Mouse (Mus musculus): ENCODE results near the gene Arl13b. TPM values are rescaled to one million over a fixed set of nuclear protein-coding genes. Genes with fewer than 3 reads are reported as not detected.

Arl13b gene
- total and polyA plus RNA-seq, 2 experiments = 1.3 to 12.6 TPM

DNA sequence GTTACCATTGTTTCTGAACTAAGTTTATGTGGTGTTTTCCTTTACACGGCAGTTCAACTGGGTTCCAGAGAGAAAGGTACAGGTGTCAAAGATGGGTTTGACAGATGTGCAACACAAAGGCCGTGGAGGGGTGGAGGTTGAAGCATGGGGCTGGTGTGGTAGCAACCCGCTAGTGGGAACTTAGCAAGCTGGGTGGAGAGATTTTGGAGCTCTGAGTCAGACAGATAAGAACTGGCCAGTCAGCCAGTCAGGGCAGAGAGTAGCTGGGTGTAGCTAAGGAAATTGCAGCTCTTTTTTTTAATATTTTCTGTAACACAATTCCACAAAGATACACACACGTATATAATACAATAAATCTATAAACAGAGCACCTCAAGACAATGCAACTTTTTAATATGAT, 36.0 kb downstream of the Arl13b start:
- no peaks in the 10 kb centered on the region for H3K4me1 ChIP-seq (ENCODE audit: control insufficient read depth, insufficient read depth, low read length)
- no peak overlapping the region for H3K27ac ChIP-seq (replicated peaks; ENCODE audit: insufficient read depth, low read depth, low read length)
- H3K9ac ChIP-seq (ENCODE audit: low read depth, low read length) = no peak overlapping the region
- no peak overlapping the region for H3K4me3 ChIP-seq (ENCODE audit: insufficient read depth, low read depth, low read length)
- TF ChIP-seq CTCF (IDR thresholded peaks at IDR 0.05; ENCODE audit: low read depth, low read length) (no peak), POLR2A (IDR thresholded peaks at IDR 0.05; ENCODE audit: extremely low read depth, insufficient read depth, low read length) (no peak)
- H3K27me3 ChIP-seq (ENCODE audit: control insufficient read depth, insufficient read depth, low read length) = no peaks in the 10 kb centered on the region
- H3K36me3 ChIP-seq (ENCODE audit: control insufficient read depth, insufficient read depth, low read length) = peaks cover 5% of the 10 kb centered on the region
- no peaks in the 10 kb centered on the region for H3K79me2 ChIP-seq (ENCODE audit: control insufficient read depth, insufficient read depth, low read length)
- no peak for DNase-seq (ENCODE audit: extremely low read depth, low read depth, low spot score)
- 93% methylated on average over 4 of the region's 4 CpGs for WGBS

DNA sequence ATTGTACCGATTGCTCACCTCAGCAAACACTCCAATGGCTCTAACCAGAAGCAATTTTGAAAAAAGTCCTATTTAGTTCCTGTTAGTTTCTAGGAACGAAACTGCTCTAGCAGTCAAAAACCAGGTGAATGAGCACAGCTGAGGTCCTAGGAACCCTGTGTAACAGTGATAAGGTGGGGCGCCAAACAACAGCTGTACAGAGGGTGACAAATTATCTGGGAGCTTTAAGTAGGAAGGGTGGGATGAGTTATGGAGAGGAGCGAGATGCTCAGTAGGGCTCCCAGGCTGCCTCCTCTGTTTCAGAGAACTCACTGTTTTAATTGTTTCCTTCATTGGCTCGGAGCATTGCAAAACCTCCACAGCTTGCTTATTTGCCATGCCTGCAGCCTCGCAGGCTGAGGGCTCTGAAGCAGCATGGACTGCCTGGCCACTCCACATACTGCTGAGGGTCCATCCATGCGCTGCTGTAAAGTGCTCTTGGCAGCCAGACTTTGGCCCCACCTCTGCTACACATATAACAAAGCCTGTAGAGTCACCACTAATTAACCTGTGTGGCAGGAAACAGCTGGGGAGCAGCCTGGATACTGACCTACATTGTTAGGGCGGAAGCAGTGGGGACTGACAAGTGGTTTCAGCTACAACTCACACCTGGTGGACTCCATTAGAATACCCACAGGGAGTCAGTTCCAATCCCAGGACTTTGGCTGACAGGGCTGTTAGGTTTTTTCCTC, 39.4 kb downstream of the Arl13b start:
- Histone ChIP-seq H3K36me3 (ENCODE audit: control insufficient read depth, insufficient read depth, low read length) (peaks cover 14% of the 10 kb centered on the region), H3K4me1 (ENCODE audit: control insufficient read depth, insufficient read depth, low read length) (no peaks in the 10 kb centered on the region), H3K27ac (replicated peaks; ENCODE audit: insufficient read depth, low read depth, low read length) (no peak overlapping the region), H3K9ac (ENCODE audit: low read depth, low read length) (no peak overlapping the region), H3K4me3 (ENCODE audit: insufficient read depth, low read depth, low read length) (no peak overlapping the region), H3K79me2 (ENCODE audit: control insufficient read depth, insufficient read depth, low read length) (no peaks in the 10 kb centered on the region), H3K27me3 (ENCODE audit: control insufficient read depth, insufficient read depth, low read length) (no peaks in the 10 kb centered on the region)
- TF ChIP-seq CTCF (IDR thresholded peaks at IDR 0.05; ENCODE audit: low read depth, low read length) (no peak), POLR2A (IDR thresholded peaks at IDR 0.05; ENCODE audit: extremely low read depth, insufficient read depth, low read length) (no peak)
- DNase-seq (ENCODE audit: extremely low read depth, low read depth, low spot score) = no peak
- 81% methylated on average over 8 of the region's 8 CpGs for WGBS

DNA sequence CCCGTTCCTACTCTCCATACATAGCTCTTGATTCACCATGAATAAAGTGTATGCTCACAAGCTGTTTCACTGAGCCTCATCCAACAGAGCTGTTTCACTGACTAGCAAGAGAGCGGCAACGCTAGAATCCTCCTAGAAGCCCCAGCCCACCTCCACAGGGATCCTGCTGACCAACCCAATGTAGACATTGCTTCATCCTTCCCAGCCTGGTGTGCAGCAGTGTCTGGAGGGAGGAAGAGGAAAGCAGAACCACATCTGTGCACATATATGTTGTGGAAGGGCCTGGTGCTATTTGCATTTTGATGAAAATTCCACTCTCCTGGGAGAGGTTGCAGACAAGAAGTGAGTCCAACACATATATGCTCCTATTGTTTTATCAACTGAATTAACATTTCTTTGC, 42.2 kb downstream of the Arl13b start:
- WGBS = 96% methylated on average over 3 of the region's 3 CpGs
- Histone ChIP-seq H3K4me1 (ENCODE audit: control insufficient read depth, insufficient read depth, low read length) (0 out of 2 replicates have a peak, but pooled peaks cover under 1% of the 10 kb centered on the region), H3K36me3 (ENCODE audit: control insufficient read depth, insufficient read depth, low read length) (peaks cover 16% of the 10 kb centered on the region; the same call in 1 of the 2 replicates), H3K79me2 (ENCODE audit: control insufficient read depth, insufficient read depth, low read length) (no peaks in the 10 kb centered on the region), H3K27me3 (ENCODE audit: control insufficient read depth, insufficient read depth, low read length) (no peaks in the 10 kb centered on the region), H3K27ac (replicated peaks; ENCODE audit: insufficient read depth, low read depth, low read length) (no peak overlapping the region), H3K9ac (ENCODE audit: low read depth, low read length) (no peak overlapping the region), H3K4me3 (ENCODE audit: insufficient read depth, low read depth, low read length) (no peak overlapping the region)
- DNase-seq (ENCODE audit: extremely low read depth, low read depth, low spot score) = no peak
- no peak for TF ChIP-seq POLR2A (IDR thresholded peaks at IDR 0.05; ENCODE audit: extremely low read depth, insufficient read depth, low read length)
- no peak for TF ChIP-seq CTCF (IDR thresholded peaks at IDR 0.05; ENCODE audit: low read depth, low read length)

DNA sequence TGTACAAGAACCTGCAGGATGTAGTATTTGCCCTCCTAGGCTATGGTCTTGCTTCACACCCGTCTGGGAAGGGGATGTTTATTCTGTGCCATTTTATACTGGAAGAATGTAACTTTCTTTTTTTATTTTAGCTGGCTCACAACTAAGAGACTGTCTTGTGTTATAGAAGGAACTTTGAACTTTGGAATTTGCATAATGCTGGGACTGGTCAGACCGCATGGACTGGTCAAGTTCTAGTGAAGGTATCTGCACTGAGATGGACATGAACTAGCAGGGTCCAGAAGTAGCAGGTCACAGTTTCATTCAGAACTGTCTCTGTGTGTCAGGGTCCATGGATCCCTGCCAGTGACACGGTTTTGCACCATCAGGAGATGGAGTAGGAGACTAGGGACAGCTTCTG, 47.0 kb downstream of the Arl13b start:
- no peak for TF ChIP-seq POLR2A (IDR thresholded peaks at IDR 0.05; ENCODE audit: extremely low read depth, insufficient read depth, low read length)
- TF ChIP-seq CTCF (IDR thresholded peaks at IDR 0.05; ENCODE audit: low read depth, low read length) = no peak
- Histone ChIP-seq H3K27ac (replicated peaks; ENCODE audit: insufficient read depth, low read depth, low read length) (no peak overlapping the region), H3K9ac (ENCODE audit: low read depth, low read length) (no peak overlapping the region), H3K27me3 (ENCODE audit: control insufficient read depth, insufficient read depth, low read length) (no peaks in the 10 kb centered on the region), H3K79me2 (ENCODE audit: control insufficient read depth, insufficient read depth, low read length) (no peaks in the 10 kb centered on the region), H3K4me3 (ENCODE audit: insufficient read depth, low read depth, low read length) (no peak overlapping the region), H3K36me3 (ENCODE audit: control insufficient read depth, insufficient read depth, low read length) (peaks cover 22% of the 10 kb centered on the region), H3K4me1 (ENCODE audit: control insufficient read depth, insufficient read depth, low read length) (0 out of 2 replicates have a peak, but pooled peaks cover 2% of the 10 kb centered on the region)
- WGBS = 39% methylated on average over 3 of the region's 3 CpGs
- peak; percentile 69 for DNase-seq (ENCODE audit: extremely low read depth, low read depth, low spot score)

GRCm38 (mm10) chr16:62799426-62799825, 47.4 kb downstream of the Arl13b start:
- H3K36me3 ChIP-seq (ENCODE audit: control insufficient read depth, insufficient read depth, low read length) = peaks cover 20% of the 10 kb centered on the region
- no peaks in the 10 kb centered on the region for H3K27me3 ChIP-seq (ENCODE audit: control insufficient read depth, insufficient read depth, low read length)
- no peak overlapping the region for H3K9ac ChIP-seq (ENCODE audit: low read depth, low read length)
- TF ChIP-seq CTCF (IDR thresholded peaks at IDR 0.05; ENCODE audit: low read depth, low read length) (no peak), POLR2A (IDR thresholded peaks at IDR 0.05; ENCODE audit: extremely low read depth, insufficient read depth, low read length) (no peak)
- no peak overlapping the region for H3K4me3 ChIP-seq (ENCODE audit: insufficient read depth, low read depth, low read length)
- 0 out of 2 replicates have a peak, but pooled peaks cover 2% of the 10 kb centered on the region for H3K4me1 ChIP-seq (ENCODE audit: control insufficient read depth, insufficient read depth, low read length)
- DNase-seq (ENCODE audit: extremely low read depth, low read depth, low spot score) = no peak
- 71% methylated on average over 4 of the region's 4 CpGs for WGBS
- no peak overlapping the region for H3K27ac ChIP-seq (replicated peaks; ENCODE audit: insufficient read depth, low read depth, low read length)
- no peaks in the 10 kb centered on the region for H3K79me2 ChIP-seq (ENCODE audit: control insufficient read depth, insufficient read depth, low read length)

DNA sequence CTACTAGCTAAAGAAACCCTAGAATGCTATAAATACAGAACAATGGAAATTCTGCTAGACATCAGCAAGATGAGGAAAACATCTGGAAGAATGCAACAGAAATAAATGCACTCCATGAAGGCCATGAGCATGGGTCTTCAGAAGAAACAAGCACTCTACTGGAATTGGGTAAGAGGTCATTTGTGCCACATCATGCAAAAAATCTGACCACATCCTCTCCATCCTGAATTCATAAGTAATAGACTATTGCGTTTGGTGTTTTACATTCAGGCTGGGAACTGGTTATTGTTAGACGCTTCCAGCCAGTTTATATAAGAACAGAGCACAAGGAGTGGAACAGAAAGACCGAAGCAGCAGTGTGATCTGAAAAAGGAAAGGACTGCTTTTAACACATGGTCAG, 48.0 kb downstream of the Arl13b start:
- H3K4me3 ChIP-seq (ENCODE audit: insufficient read depth, low read depth, low read length) = no peak overlapping the region
- no peaks in the 10 kb centered on the region for H3K27me3 ChIP-seq (ENCODE audit: control insufficient read depth, insufficient read depth, low read length)
- no peak overlapping the region for H3K27ac ChIP-seq (replicated peaks; ENCODE audit: insufficient read depth, low read depth, low read length)
- H3K4me1 ChIP-seq (ENCODE audit: control insufficient read depth, insufficient read depth, low read length) = 0 out of 2 replicates have a peak, but pooled peaks cover 2% of the 10 kb centered on the region
- WGBS = 94% methylated on average over 3 of the region's 3 CpGs
- TF ChIP-seq POLR2A (IDR thresholded peaks at IDR 0.05; ENCODE audit: extremely low read depth, insufficient read depth, low read length) (no peak), CTCF (IDR thresholded peaks at IDR 0.05; ENCODE audit: low read depth, low read length) (no peak)
- peaks cover 16% of the 10 kb centered on the region for H3K36me3 ChIP-seq (ENCODE audit: control insufficient read depth, insufficient read depth, low read length)
- DNase-seq (ENCODE audit: extremely low read depth, low read depth, low spot score) = no peak
- no peak overlapping the region for H3K9ac ChIP-seq (ENCODE audit: low read depth, low read length)
- H3K79me2 ChIP-seq (ENCODE audit: control insufficient read depth, insufficient read depth, low read length) = no peaks in the 10 kb centered on the region
